Mouse (Mus musculus) Patski (cell line): ENCODE results near the gene Cdx2. TPM values are rescaled to one million over a fixed set of nuclear protein-coding genes. Genes with fewer than 3 reads are reported as not detected.

Source experiments
- ATAC-seq: fragments of 100-300 bp; one replicate; pipeline ENCODE4 v1.8.0; 2021
- CTCF ChIA-PET: fragments of 350-600 bp; sonication (Branson Sonifier 250); formaldehyde crosslinking; loops from one replicate; lab custom pipeline; 2022; ENCODE audit warnings: inconsistent platforms; lab: Charles Lee
- POLR2A ChIA-PET: fragments of 350-600 bp; sonication (Branson Sonifier 250); formaldehyde crosslinking; loops from one replicate; lab custom pipeline; 2022; ENCODE audit warnings: antibody characterized with exemption, inconsistent platforms; lab: Charles Lee
- DNase-seq: peaks from one replicate; pipeline ENCODE4 v3.0.0-alpha.2; 2011; ENCODE audit warnings: low read depth, low spot score
- H3K27me3 ChIP-seq: fragments of 371-371 bp; one replicate; pipeline ENCODE4 v1.5.1; 2021
- CTCF ChIP-seq: fragments of 100-300 bp; IDR thresholded peaks from one replicate; pipeline ENCODE4 v1.5.1; 2021
- in situ Hi-C: fragments of 300-500 bp; cut with MboI; formaldehyde crosslinking; loops from 3 replicates; pipeline ENCODE4 v1.11.1; 2018; ENCODE audit warnings: low pct_unique_long_range_greater_than_20kb, mixed read lengths
- polyA plus RNA-seq: library from polyadenylated mRNA; unstranded; gene quantifications from one replicate; pipeline ENCODE4 v1.2.3, GENCODE M21; 2021

The Cdx2 gene
- polyA plus RNA-seq, 1 experiment from 2014 or later, result 0.13 TPM

DNA sequence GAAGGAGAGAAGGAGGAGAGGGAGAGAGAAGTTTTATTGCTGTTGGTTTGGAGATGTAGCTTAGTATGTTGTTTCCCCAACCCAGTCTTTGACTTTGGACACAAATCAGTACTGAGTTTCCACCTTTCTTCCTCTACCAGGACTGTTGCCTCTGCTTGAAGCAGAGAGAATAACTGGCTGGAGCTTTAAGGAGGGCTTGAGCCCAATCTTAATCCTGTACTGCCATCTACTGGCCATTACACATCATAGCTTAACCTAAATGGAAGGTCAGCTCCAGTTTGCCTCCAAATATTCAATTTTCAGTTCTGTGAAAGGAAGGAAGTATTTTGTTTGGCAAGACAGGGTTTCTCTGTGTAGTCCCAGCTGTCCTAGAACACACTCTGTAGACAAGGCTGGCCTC is 12.6 kb upstream of the Cdx2 start:
- TF ChIP-seq CTCF, result peak; percentile 75
- no peak for ATAC-seq
- DNase-seq, result no peak
- peaks cover 10% of the 10 kb centered on the region for H3K27me3 ChIP-seq
- CTCF ChIA-PET, result interaction anchor here (0.8 to 7.6 kb wide), 10 partner anchors 9 to 645 kb away, joined by 3 to 103 read pairs (median 16); partner anchors contain the start of gene Cdx2
- in situ Hi-C loops, result loop anchor here (5.0 kb wide), 3 partner anchors 87 to 647 kb away; no protein-coding TSS in a partner anchor
- POLR2A ChIA-PET, result no interaction called here

DNA sequence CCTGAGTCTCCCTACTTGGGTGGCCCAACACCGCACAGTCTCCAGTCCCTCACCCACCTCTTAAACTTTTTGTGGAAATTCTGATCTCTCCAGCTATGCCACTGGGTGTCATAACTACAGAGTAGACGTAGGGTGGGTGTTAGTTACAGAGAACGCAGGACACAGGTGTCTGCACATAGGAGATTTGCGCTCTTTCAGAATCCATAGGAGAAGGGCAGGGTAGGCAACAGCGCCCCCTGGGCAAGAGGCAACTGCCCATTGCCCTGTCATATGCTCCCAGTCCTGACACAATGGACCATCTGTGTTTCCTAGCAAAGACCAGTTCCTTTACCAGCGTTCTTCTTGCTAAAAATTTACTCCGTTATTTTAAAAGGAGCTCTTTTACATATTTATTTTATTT is 10.9 kb upstream of the Cdx2 start:
- DNase-seq, result no peak
- CTCF ChIA-PET, result interaction anchor here (0.6 to 7.6 kb wide), 18 partner anchors 10 to 648 kb away, joined by 3 to 103 read pairs (median 4); partner anchors contain the start of gene Cdx2
- POLR2A ChIA-PET, result interaction anchor here (1.6 kb wide), 1 partner anchor 413 kb away, joined by 5 read pairs; no protein-coding TSS in a partner anchor
- no peak for TF ChIP-seq CTCF
- in situ Hi-C loops, result loop anchor here (5.0 kb wide), 2 partner anchors 411 to 646 kb away; no protein-coding TSS in a partner anchor
- H3K27me3 ChIP-seq, result peaks cover 13% of the 10 kb centered on the region
- no peak for ATAC-seq

DNA sequence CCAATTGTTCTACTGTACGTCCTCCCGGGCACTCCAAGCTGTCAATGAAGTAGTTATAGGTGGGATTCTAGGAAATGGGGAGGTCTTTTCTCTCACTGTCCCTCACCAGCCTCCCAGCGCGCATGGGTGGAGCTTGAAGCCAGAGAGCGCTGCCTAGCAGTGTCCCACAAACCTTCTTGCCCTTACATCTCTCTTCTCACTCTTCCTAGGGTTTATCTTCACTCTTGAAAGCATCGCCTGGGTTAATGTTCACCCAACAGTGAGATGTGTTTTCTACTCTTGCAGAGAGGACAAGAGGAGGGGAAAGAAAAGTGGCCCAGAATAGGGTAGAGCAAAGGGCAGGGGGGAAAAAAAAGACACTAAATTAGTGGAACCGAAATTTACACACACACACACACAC is 10.3 kb upstream of the Cdx2 start:
- in situ Hi-C loops, result loop anchor here (5.0 kb wide), 2 partner anchors 410 to 645 kb away; no protein-coding TSS in a partner anchor
- ATAC-seq, result no peak
- peaks cover 12% of the 10 kb centered on the region for H3K27me3 ChIP-seq
- POLR2A ChIA-PET, result interaction anchor here (0.9 to 1.6 kb wide), 2 partner anchors 69 to 412 kb away, joined by 3 to 5 read pairs; no protein-coding TSS in a partner anchor
- no peak for DNase-seq
- no peak for TF ChIP-seq CTCF
- CTCF ChIA-PET, result interaction anchor here (0.6 to 7.6 kb wide), 10 partner anchors 9 to 642 kb away, joined by 3 to 103 read pairs (median 11); partner anchors contain the start of gene Cdx2

DNA sequence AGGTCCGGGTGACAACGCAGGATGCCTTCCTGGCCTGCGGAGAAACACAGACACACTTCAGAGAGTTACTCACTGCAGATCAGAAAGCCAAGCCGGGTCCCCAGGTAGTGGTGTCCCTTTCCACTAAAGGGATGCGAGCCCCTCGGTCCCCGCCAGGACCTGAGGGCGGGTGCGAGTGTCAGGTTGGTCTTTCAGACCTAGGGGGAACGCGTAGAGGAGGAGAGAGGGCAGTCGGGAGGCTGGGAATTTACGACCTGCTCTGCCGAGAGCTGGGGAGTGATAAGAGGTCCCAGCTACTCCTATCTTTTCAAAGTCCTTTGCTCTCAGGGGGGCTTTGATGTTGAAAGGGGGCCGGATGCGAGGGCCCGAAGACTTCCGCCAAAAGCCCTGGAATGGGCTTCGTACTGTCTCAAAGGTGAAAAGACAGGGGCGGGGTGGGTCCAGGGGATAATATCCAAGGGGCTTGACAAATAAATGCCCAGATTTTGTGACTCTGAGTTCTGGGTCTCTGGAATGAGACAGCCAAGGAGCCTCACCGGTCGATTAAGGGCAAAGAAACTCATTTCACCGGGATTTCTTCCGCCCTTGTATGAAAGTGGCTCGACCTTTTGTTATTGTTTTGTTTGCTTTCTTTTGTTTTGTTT is 8.5 kb upstream of the Cdx2 start:
- ChIA-PET CTCF (interaction anchor here (1.0 to 7.6 kb wide), 5 partner anchors 8 to 404 kb away, joined by 3 to 103 read pairs (median 3); partner anchors contain the start of gene Cdx2), POLR2A (no interaction called here)
- no peak for TF ChIP-seq CTCF
- in situ Hi-C loops, result loop anchor here (5.0 kb wide), 2 partner anchors 408 to 643 kb away; no protein-coding TSS in a partner anchor
- ATAC-seq, result no peak
- peaks cover 16% of the 10 kb centered on the region for H3K27me3 ChIP-seq
- DNase-seq, result no peak

DNA sequence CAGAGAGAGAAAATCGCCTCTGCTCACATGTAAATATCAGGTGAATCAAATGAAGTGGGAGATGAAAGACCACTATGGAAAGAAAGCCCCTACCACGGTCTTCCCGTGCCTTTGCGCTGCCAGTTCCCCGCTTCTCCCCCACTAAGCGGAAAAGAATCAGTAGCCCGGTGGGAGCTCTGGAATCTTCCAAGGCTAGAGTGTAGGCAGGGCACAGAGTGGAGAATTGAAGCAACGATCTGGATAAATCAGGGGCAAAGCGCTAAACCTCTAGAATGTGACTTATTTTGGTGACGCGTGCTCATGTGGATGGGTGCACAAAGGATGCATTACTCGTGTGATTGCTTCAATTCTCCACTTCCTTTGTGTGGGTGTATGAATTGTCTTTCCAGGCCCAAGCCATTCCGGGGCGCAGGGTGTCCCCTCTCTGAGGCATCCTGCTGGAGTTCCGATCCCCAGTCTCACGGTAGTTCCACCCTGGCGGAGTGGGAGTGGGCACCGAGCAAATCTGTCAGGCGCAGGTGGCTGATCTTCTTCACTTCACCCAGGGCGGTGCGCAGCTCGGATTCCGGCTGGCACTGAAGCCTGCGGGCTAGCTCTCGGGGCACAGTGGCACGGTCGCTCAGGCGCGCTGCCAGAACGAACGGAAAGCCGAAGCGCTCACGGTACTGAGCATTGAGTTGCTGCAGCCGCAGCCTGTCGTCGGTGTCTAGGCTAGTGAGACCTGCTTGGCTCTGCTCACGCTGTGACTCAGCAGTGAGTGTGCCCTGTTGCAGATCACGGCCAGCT is 7.8 kb upstream of the Cdx2 start:
- CTCF ChIA-PET, result interaction anchor here (1.1 to 7.6 kb wide), 3 partner anchors 8 to 403 kb away, joined by 3 to 103 read pairs (median 51); partner anchors contain the start of gene Cdx2
- TF ChIP-seq CTCF, result no peak
- peaks cover 11% of the 10 kb centered on the region for H3K27me3 ChIP-seq
- ATAC-seq, result peak; percentile 78
- POLR2A ChIA-PET, result no interaction called here
- in situ Hi-C loops, result loop anchor here (5.0 kb wide), 2 partner anchors 408 to 643 kb away; no protein-coding TSS in a partner anchor
- no peak for DNase-seq

DNA sequence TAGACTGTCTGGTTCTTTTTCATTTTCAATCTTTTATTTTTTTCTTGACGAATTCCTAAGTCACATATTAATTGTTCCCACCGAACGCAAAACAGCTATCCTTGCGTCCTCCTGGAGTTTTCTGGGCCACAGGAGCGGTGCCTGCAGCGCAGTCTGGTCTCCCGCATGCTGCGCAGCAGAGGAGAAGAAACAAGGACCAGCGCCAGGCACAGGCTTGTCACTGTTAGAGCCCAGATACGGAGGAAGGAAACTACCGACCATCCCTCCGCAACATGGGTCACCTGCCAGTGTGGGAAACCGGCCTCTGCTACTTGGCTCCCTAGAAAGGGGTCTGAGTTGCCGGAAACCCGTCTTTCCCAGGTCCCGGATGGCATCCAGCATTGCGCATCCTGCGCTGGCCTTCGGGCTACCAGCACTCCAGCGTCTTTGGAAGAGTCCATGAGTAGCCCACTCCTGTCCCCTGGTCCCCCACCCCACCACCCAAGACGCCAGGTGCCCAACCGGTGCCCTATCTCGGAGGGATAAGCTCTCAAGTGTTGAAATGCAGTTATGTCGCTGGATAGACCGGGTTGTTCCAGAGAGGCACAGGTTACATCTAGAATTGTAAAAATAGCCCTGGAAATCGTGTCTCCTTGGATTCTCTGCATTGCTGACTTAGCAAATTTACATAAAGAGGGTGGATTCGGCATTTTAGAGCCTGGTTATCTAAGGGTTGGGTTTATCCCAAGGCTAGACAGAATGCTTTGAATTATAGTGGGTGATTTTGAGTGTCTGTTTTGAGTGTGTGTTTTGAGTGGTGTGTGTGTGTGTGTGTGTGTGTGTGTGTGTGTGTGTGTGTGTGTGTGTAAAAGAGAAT is 6.0 kb upstream of the Cdx2 start:
- DNase-seq (no peak), ATAC-seq (no peak)
- in situ Hi-C loops, result no loop called here
- peaks cover 17% of the 10 kb centered on the region for H3K27me3 ChIP-seq
- ChIA-PET POLR2A (interaction anchor here (0.6 kb wide), 2 partner anchors 15 to 26 kb away, joined by 3 read pairs; no protein-coding TSS in a partner anchor), CTCF (interaction anchor here (2.0 to 7.6 kb wide), 2 partner anchors 19 to 401 kb away, joined by 9 to 103 read pairs; no protein-coding TSS in a partner anchor)
- no peak for TF ChIP-seq CTCF

DNA sequence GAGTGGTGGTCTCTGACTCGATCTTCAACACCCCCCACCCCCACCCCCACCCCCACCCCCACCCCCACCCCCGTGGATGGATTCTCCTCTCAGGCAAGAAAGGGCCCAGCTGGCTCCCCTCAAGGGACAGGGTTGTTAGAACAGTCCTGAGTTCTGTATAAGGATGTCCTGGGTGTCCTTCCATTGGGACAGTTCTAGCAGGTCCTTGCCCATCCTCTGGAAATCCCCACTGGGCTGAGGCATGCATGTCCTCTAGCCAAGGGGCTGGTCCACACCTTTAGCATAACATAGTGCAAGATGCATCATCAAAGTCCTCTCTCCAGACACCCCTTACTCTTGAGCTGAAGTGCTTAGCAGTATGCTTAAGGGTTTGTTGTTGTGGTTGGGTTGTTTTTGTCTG is 2.7 kb upstream of the Cdx2 start:
- peaks cover 48% of the 10 kb centered on the region for H3K27me3 ChIP-seq
- POLR2A ChIA-PET, result no interaction called here
- no peak for ATAC-seq
- DNase-seq, result no peak
- in situ Hi-C loops, result no loop called here
- TF ChIP-seq CTCF, result no peak
- CTCF ChIA-PET, result interaction anchor here (3.7 kb wide), 1 partner anchor 9 kb away, joined by 18 read pairs; no protein-coding TSS in a partner anchor

DNA sequence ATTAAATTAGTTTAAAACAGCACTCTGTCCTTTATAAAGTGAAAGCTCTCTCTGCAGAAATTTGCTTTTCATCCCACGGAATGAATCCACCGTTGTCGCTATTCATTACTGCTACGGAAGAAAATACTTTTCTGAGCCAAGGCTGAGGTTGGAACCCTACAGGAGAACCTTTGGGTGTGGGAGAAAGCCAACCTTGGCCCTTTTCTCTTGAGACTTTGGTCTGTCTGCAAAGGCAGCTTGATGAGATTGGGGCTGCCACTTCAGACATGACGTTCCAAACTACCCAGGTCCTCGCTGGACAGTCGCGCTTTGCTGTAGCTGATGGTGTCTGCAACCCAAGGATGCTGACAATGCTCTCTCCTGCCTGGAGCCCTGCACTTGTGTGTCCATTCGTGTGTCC is 1.4 kb upstream of the Cdx2 start:
- in situ Hi-C loops, result no loop called here
- ATAC-seq, result no peak

DNA sequence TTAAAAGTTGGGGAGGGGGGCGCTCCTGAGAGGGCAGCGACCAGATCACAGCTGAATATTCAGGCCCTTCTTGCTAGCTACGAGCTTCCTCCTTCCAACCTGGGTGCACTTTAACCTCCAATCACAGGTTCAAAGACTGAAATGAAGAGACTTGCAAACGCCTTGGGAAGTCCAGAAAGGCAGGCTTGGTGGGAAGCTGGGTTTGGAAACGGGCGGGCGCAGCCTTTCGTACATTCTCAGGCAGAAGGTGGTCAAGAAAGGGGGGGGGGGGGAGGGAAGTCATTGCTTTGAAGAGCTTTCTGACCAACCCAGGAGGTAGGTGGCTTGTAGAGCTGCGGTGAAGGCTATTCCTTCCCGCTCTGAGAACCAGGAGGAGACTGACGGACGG is 322 bp upstream of the Cdx2 start:
- ChIA-PET POLR2A (no interaction called here), CTCF (interaction anchor here (0.7 to 3.7 kb wide), 3 partner anchors 8 to 11 kb away, joined by 3 to 18 read pairs (median 12); no protein-coding TSS in a partner anchor)
- no peak for TF ChIP-seq CTCF
- peaks cover 63% of the 10 kb centered on the region for H3K27me3 ChIP-seq
- in situ Hi-C loops, result no loop called here
- ATAC-seq, result no peak
- no peak for DNase-seq

More for the DNA sequence above, 1.4 kb upstream of the Cdx2 start:
- POLR2A ChIA-PET, result interaction anchor here (1.2 kb wide), 1 partner anchor 12 kb away, joined by 3 read pairs; no protein-coding TSS in a partner anchor
- H3K27me3 ChIP-seq, result peaks cover 58% of the 10 kb centered on the region
- no peak for TF ChIP-seq CTCF
- DNase-seq, result no peak
- CTCF ChIA-PET, result interaction anchor here (2.6 to 3.7 kb wide), 2 partner anchors 10 kb away, joined by 12 to 18 read pairs; no protein-coding TSS in a partner anchor
